Mouse (Mus musculus) urinary bladder, postnatal 4 days (tissue): ENCODE data around the gene Cdyl2.

Experiments
- DNase-seq, 2 experiments: peaks; one replicate each; pipeline ENCODE4 v3.0.0; 2021 to 2022; ENCODE audit warnings: low spot score in 2 of 2

Gene Cdyl2

GRCm38 (mm10) chr8:116671543-116671942 is 61.2 kb downstream of the Cdyl2 start:
- no peak for DNase-seq

GRCm38 (mm10) chr8:116670604-116671003 is 62.2 kb downstream of the Cdyl2 start:
- DNase-seq: peak in 1 of 2 experiments; percentile 51

- DNase-seq: peak in 1 of 2 experiments; percentile 57
These were observed 63.8 kb downstream of the Cdyl2 start for GRCm38 (mm10) chr8:116668977-116669376.

GRCm38 (mm10) chr8:116666781-116667325 is 65.9 kb downstream of the Cdyl2 start:
- peak in 1 of 2 experiments; percentile 53 for DNase-seq

GRCm38 (mm10) chr8:116661521-116661920 is 71.3 kb downstream of the Cdyl2 start:
- no peak for DNase-seq

- DNase-seq: peak in 1 of 2 experiments; percentile 34
These were observed 76.0 kb downstream of the Cdyl2 start for GRCm38 (mm10) chr8:116656811-116657210.

- DNase-seq: peak in 1 of 2 experiments; percentile 13
These were observed 77.9 kb downstream of the Cdyl2 start for GRCm38 (mm10) chr8:116654881-116655280.

GRCm38 (mm10) chr8:116652949-116653348 is 79.8 kb downstream of the Cdyl2 start:
- peak in 1 of 2 experiments; percentile 47 for DNase-seq

- DNase-seq: no peak
These were observed 82.6 kb downstream of the Cdyl2 start for GRCm38 (mm10) chr8:116649975-116650725.

- no peak for DNase-seq
These were observed 87.4 kb downstream of the Cdyl2 start for GRCm38 (mm10) chr8:116645376-116645775.

- peak in 1 of 2 experiments; percentile 47 for DNase-seq
These were observed 91.9 kb downstream of the Cdyl2 start for GRCm38 (mm10) chr8:116640925-116641324.

GRCm38 (mm10) chr8:116637998-116638397 is 94.8 kb downstream of the Cdyl2 start:
- no peak for DNase-seq

- no peak for DNase-seq
These were observed 95.6 kb downstream of the Cdyl2 start for GRCm38 (mm10) chr8:116637193-116637592.

GRCm38 (mm10) chr8:116636396-116636795 is 96.4 kb downstream of the Cdyl2 start:
- DNase-seq: no peak

- DNase-seq: no peak
These were observed 96.8 kb downstream of the Cdyl2 start for GRCm38 (mm10) chr8:116635972-116636371.

- no peak for DNase-seq
These were observed 97.5 kb downstream of the Cdyl2 start for GRCm38 (mm10) chr8:116635261-116635660.

- no peak for DNase-seq
These were observed 98.4 kb downstream of the Cdyl2 start for GRCm38 (mm10) chr8:116634436-116634835.

- no peak for DNase-seq
These were observed 99.2 kb downstream of the Cdyl2 start for GRCm38 (mm10) chr8:116633470-116634150.

GRCm38 (mm10) chr8:116630066-116630465 is 102.7 kb downstream of the Cdyl2 start:
- DNase-seq: no peak

- no peak for DNase-seq
These were observed 103.8 kb downstream of the Cdyl2 start for GRCm38 (mm10) chr8:116628975-116629374.

GRCm38 (mm10) chr8:116627854-116628479 is 104.8 kb downstream of the Cdyl2 start:
- no peak for DNase-seq

GRCm38 (mm10) chr8:116623591-116623990 is 109.2 kb downstream of the Cdyl2 start:
- DNase-seq: no peak
